Mouse (Mus musculus): ENCODE results near the gene 4833439L19Rik.

- TF ChIP-seq POLR2A (IDR thresholded peaks at IDR 0.05; ENCODE audit: borderline replicate concordance, low read depth, low read length): no peak
- TF ChIP-seq CTCF (IDR thresholded peaks at IDR 0.05; ENCODE audit: low read depth, low read length): no peak
Observed at GRCm38 (mm10) chr13:54589414-54589995, 24.3 kb upstream of the 4833439L19Rik start.

Measured in bone marrow macrophage, adult 2 months (primary cell).